Mouse (Mus musculus) embryonic fibroblast, embryonic 13.5 days (primary cell): Measurements from ENCODE around the gene Sema4c. TPM values are rescaled to one million over a fixed set of nuclear protein-coding genes. Genes with fewer than 3 reads are reported as not detected.

Source experiments
- H3K27ac ChIP-seq: 2 replicates; pipeline ENCODE4 v1.5.1; 2012; ENCODE audit warnings: low read length, control low read depth, inconsistent platforms; ENCODE audit not compliant: insufficient read depth
- H3K4me1 ChIP-seq: 2 replicates; pipeline ENCODE4 v1.6.1; 2011; ENCODE audit warnings: low read length; ENCODE audit not compliant: control insufficient read depth, insufficient read depth
- H3K4me3 ChIP-seq: 2 replicates; pipeline ENCODE4 v1.5.1; 2011; ENCODE audit warnings: mild to moderate bottlenecking, control low read depth, low read length; ENCODE audit not compliant: insufficient read depth
- CTCF ChIP-seq: IDR thresholded peaks from 2 replicates; pipeline ENCODE4 v1.5.1; 2011; ENCODE audit warnings: mild to moderate bottlenecking, control low read depth, low read length, moderate library complexity, borderline replicate concordance; ENCODE audit not compliant: insufficient read depth
- POLR2A ChIP-seq: IDR thresholded peaks from 2 replicates; pipeline ENCODE4 v1.6.1; 2011; ENCODE audit warnings: low read depth, mild to moderate bottlenecking, control low read depth, low read length, moderate library complexity
- polyA plus RNA-seq: library from polyadenylated mRNA; stranded (reverse); fragments of >200 nt; gene quantifications from 2 replicates; pipeline ENCODE4 v1.2.4, GENCODE M21; 2011; ENCODE audit warnings: low read depth; ENCODE audit not compliant: missing spikeins, insufficient read length

Sema4c gene
- polyA plus RNA-seq, 1 experiment: 20.5 TPM

DNA sequence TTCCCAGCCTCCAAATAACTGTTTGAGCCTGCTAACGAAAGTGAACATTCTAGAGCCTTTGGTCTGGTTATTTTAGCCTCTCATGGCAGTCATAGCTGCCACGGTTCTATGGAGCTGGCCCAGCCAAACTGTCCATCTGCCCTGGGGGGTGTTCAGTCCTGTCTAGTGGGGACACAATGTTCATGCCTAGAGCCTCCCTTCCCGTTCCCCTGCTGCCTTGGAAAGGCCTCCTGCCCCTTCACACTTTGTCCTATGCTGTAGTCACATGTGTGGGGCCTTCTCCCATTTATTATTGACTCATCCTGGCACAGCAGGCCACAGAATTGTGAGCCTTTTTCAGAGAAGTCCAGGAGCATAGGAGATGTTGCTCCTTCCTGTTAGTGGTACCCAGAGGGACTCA, 39.9 kb downstream of the Sema4c start:
- no peak for TF ChIP-seq POLR2A
- TF ChIP-seq CTCF: no peak
- Histone ChIP-seq H3K4me3 (no peak overlapping the region), H3K4me1 (peaks cover 7% of the 10 kb centered on the region; the same call in 1 of the 2 replicates), H3K27ac (no peak overlapping the region)

DNA sequence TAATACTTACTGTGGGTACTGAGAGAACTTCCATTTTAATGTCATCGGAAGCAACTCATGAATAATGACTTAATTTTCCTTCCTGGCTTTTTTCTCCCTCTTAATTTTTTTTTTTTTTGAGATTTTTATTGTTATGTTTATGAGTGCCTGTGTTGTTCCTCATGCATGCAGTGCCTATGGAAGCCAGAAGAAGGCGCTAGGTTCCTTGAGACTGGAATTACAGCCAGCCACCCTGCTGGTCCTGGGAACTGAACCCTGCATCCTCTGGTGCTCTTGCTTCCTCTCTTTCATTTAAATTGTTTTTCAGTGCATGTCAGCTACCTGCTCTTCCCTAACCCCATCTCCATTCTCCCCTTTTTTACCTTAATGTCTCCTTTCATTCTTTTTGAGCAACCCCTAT, 44.4 kb downstream of the Sema4c start:
- no peak overlapping the region for H3K4me3 ChIP-seq

DNA sequence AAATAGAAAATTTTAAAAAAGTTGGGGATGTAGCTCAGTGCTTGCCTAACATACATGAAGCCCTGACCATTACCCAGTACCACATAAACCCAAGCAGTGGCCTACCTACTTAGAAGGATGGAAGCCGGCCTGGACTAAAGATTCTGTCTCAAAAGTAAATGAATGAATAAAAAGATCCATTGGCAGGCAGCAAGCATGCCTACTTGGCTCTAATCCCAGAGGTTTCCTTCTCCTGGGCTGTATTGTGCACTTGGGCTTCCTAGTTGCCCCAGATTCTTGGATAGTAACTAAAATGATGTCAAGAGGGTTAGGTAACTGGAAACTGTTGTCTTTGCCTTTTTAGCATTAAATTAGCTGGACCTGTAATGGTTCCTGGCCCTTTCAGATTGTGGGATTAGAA, 44.8 kb downstream of the Sema4c start:
- Histone ChIP-seq H3K4me3 (peak overlapping the region; percentile 52), H3K27ac (no peak overlapping the region), H3K4me1 (peaks cover 5% of the 10 kb centered on the region; the same call in 1 of the 2 replicates)
- TF ChIP-seq POLR2A (no peak), CTCF (no peak)

More for the DNA sequence above, 44.4 kb downstream of the Sema4c start:
- H3K27ac ChIP-seq: no peak overlapping the region
- peaks cover 7% of the 10 kb centered on the region; the same call in 1 of the 2 replicates for H3K4me1 ChIP-seq
- peak; percentile 24; the same call in 1 of the 2 replicates for TF ChIP-seq CTCF
- no peak for TF ChIP-seq POLR2A

DNA sequence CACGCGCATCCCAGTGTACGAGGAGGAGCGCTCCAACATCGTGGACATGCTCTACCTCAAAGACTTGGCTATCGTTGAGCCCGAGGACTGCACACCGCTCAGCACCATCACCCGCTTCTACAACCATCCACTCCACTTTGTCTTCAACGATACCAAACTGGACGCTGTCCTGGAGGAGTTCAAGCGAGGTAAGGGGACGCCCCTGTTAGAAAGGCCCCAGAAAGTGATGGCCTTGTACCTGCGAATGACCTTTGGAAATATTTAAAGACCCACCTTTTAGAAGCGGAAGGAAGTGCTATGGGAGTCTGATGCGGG, 45.2 kb downstream of the Sema4c start:
- Histone ChIP-seq H3K27ac (no peak overlapping the region), H3K4me3 (peak overlapping the region; percentile 52), H3K4me1 (peaks cover 2% of the 10 kb centered on the region; the same call in 1 of the 2 replicates)
- no peak for TF ChIP-seq CTCF
- no peak for TF ChIP-seq POLR2A

DNA sequence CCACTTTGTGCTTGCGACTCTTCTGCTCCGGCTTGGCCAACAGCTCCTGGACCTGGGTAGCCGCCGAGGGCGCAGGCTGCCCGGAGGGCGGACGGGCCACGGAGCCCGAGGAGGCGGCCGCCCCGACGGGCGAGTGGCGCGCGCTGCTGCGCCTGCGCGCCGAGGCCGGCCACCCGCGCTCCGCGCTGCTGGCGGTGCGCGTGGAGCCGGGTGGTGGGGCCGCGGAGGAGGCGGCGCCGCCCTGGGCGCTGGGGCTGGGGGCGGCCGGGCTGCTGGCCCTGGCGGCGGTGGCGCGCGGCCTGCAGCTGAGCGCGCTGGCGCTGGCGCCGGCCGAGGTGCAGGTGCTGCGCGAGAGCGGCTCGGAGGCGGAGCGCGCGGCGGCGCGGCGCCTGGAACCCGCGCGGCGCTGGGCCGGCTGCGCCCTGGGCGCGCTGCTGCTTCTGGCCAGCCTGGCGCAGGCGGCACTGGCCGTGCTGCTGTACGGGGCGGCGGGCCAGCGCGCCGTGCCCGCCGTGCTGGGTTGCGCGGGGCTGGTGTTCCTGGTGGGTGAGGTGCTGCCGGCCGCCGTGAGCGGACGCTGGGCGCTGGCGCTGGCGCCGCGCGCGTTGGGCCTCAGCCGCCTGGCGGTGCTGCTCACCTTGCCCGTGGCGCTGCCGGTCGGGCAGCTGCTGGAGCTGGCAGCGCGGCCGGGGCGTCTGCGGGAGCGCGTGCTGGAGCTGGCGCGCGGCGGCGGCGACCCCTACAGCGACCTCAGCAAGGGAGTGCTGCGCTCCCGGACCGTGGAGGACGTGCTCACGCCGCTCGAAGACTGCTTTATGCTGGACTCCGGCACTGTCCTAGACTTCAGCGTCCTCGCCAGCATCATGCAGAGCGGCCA, 45.8 kb downstream of the Sema4c start:
- TF ChIP-seq CTCF: no peak
- TF ChIP-seq POLR2A: no peak
- Histone ChIP-seq H3K4me1 (no peaks in the 10 kb centered on the region), H3K27ac (peak overlapping the region; percentile 74), H3K4me3 (peak overlapping the region; percentile 96)

DNA sequence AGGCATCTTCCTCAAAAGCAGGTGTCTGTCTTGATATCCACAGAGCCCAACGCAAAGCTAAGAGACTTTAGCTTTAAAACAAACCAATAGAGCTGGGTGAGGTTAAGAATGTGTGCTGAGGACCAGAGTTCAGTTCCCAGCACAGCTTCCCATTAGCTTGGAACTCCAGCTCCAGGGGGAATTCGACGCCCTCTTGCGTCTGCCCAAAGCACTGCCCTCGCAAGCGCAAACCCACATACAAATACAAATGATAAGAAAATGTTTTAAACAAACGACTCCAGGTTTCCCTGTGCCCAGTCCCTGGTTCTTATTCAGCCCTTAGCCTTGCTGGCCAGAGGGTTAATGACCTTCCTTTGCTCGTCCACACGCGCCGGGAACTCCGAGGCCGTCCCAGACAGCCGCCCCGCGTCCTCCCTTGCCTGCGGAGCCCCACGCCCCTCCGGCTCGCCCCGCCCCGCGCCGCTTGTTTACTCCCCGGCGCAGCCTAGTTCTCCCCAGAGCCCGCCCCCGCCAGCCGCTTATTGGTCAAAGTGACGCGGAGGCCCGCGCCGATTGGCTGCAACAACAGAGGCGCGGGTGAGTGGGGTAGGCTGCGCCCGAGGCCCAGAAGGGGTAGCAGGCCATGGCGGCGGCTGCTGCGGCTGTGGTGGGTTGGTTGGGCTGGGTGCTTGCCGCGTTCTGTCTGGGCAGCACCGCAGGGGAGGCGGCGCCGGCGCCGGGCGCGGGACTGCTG, 46.7 kb downstream of the Sema4c start, which contains the start of gene Cnnm3:
Gene Cnnm3, plus strand, starts transcription at position 579 of the 733 bp plus-strand sequence.
- Histone ChIP-seq H3K27ac (peak within 1 kb of the TSS; percentile 74), H3K4me3 (peak within 1 kb of the TSS; percentile 96), H3K4me1 (no peaks in the 10 kb centered on the region)
- TF ChIP-seq CTCF (peak; percentile 22; the same call in 1 of the 2 replicates), POLR2A (peak; percentile 82)

DNA sequence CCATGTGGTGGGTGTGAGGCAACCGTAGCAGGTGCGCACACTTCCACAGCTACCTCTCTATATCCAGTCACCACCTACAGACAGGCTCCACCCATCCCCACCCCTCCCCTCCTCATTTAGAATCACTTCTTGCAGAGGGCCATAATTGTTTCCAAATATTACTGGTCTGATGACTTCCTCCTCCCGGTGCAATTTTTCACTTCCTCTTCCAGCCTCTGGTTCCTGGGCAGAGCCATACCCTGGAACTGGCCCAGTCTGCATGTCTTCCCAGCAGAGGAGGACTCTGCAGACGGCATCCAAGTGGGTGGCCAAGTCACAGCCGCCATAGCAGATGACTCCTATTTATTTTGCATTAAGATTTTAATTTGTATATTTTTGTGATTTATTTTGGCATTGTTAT, 49.9 kb downstream of the Sema4c start:
- no peak for TF ChIP-seq CTCF
- no peak for TF ChIP-seq POLR2A
- Histone ChIP-seq H3K4me1 (no peaks in the 10 kb centered on the region), H3K4me3 (no peak overlapping the region), H3K27ac (no peak overlapping the region)

DNA sequence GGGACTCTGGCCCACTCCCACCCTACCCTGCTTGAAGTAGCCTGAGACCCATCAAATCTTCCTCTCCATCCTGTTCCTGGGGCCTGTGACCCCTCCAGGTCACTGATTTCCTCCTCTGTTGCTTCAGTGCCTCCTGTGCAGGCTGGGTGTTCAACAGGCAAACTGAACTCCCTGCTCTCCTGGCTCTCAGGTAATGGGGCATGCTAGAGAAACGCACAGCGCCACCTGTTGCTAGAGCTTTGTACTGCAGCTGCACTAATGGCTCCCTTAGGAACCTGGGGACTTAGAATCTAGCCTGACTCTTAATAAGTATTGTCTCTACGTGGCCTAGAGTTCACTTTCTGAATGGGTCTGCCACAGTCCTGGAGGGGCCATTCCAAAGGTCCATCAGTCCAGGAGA, 56.9 kb downstream of the Sema4c start:
- H3K4me3 ChIP-seq: no peak overlapping the region
- TF ChIP-seq POLR2A: no peak
- TF ChIP-seq CTCF: peak; percentile 91; the same call in 1 of the 2 replicates
- H3K4me1 ChIP-seq: no peaks in the 10 kb centered on the region
- no peak overlapping the region for H3K27ac ChIP-seq

Other genes with a start within 250 kb of the Sema4c start
- gene Kansl3, start 189.2 kb downstream of the Sema4c start, polyA plus RNA-seq: 38.2 and 47.9 TPM in 2 replicates
- gene Fer1l5, start 186.1 kb downstream of the Sema4c start, polyA plus RNA-seq: not detected in 2 replicates
- gene Lman2l, start 113.1 kb downstream of the Sema4c start, polyA plus RNA-seq: 22.7 and 25.9 TPM in 2 replicates
- 10.4 and 11.6 TPM in 2 replicates for gene Cnnm4, start 86.7 kb downstream of the Sema4c start, polyA plus RNA-seq
- 4.0 and 6.2 TPM in 2 replicates for gene Cnnm3, start 46.5 kb downstream of the Sema4c start, polyA plus RNA-seq
- gene Ankrd23, start 21.5 kb downstream of the Sema4c start, polyA plus RNA-seq: 2.9 and 6.7 TPM in 2 replicates
- 1.6 TPM in 1 of 2 replicates, not detected in the other for gene Gm42417, start 18.9 kb downstream of the Sema4c start, polyA plus RNA-seq
- 7.7 and 8.0 TPM in 2 replicates for gene Ankrd39, start 10.9 kb downstream of the Sema4c start, polyA plus RNA-seq
- gene Fam178b, start 124.8 kb upstream of the Sema4c start, polyA plus RNA-seq: not detected in 2 replicates
- gene Cox5b, start 133.1 kb upstream of the Sema4c start, polyA plus RNA-seq: 379 and 417 TPM in 2 replicates
- gene 4933424G06Rik, start 151.8 kb upstream of the Sema4c start, polyA plus RNA-seq: 0.88 TPM in 1 of 2 replicates, not detected in the other
- gene Actr1b, start 156.1 kb upstream of the Sema4c start, polyA plus RNA-seq: 109 and 120 TPM in 2 replicates
- gene Zap70, start 203.4 kb upstream of the Sema4c start, polyA plus RNA-seq: not detected in 2 replicates